Mouse (Mus musculus) forebrain, embryonic 14.5 days (tissue): ENCODE measurements around the gene Vsig2. TPM values are rescaled to one million over a fixed set of nuclear protein-coding genes. Genes with fewer than 3 reads are reported as not detected.

Experiments
- ATAC-seq: fragments of 200-750 bp; cut with Nextera tagmentation; 2 replicates; pipeline ENCODE4 v1.8.0; 2017; ENCODE audit warnings: mild to moderate bottlenecking, moderate library complexity
- DNase-seq: peaks from one replicate; pipeline ENCODE4 v3.0.0-alpha.2; 2015; ENCODE audit warnings: low spot score
- H3K27ac ChIP-seq: fragments of 300-500 bp; sonication (generic); 2 replicates; pipeline ENCODE4 v1.5.1; 2014; ENCODE audit warnings: low read depth, mild to moderate bottlenecking, control low read depth, low read length, moderate library complexity
- H3K27me3 ChIP-seq: fragments of 300-500 bp; sonication (generic); replicated peaks from 2 replicates; pipeline ENCODE4 v1.6.1; 2014; ENCODE audit warnings: low read length, control low read depth, mixed read lengths; ENCODE audit not compliant: control insufficient read depth, insufficient read depth
- H3K36me3 ChIP-seq: fragments of 300-500 bp; sonication (generic); 2 replicates; pipeline ENCODE4 v1.6.1; 2014; ENCODE audit warnings: low read length, control low read depth; ENCODE audit not compliant: control insufficient read depth, insufficient read depth
- H3K4me1 ChIP-seq: fragments of 300-500 bp; sonication (generic); 2 replicates; pipeline ENCODE4 v1.6.1; 2014; ENCODE audit warnings: antibody characterized with exemption, low read length, control low read depth; ENCODE audit not compliant: control insufficient read depth, insufficient read depth
- H3K4me2 ChIP-seq: fragments of 300-500 bp; sonication (generic); 2 replicates; pipeline ENCODE4 v1.6.1; 2014; ENCODE audit warnings: mild to moderate bottlenecking, control low read depth, low read length
- H3K4me3 ChIP-seq: fragments of 300-500 bp; sonication (generic); 2 replicates; pipeline ENCODE4 v1.5.1; 2014; ENCODE audit warnings: low read depth, low read length, control low read depth
- H3K9ac ChIP-seq: fragments of 300-500 bp; sonication (generic); 2 replicates; pipeline ENCODE4 v1.6.1; 2014; ENCODE audit warnings: mild to moderate bottlenecking, low read length, control low read depth, moderate library complexity
- H3K9me3 ChIP-seq: fragments of 300-500 bp; sonication (generic); replicated peaks from 2 replicates; pipeline ENCODE4 v1.6.1; 2016; ENCODE audit warnings: low read length, control low read depth, mixed read lengths; ENCODE audit not compliant: control insufficient read depth
- WGBS: fragments of 180-500 bp; shearing (Covaris S2); extraction: QIAGEN DNeasy Blood & Tissue Kit; methylation state at CpG from one replicate; pipeline ENCODE4 v1.1.7; 2014; 5-methylcytosine and 5-hydroxymethylcytosine counted together
- polyA plus RNA-seq: library from polyadenylated mRNA; unstranded; fragments of >200 nt; fragmentation: Nextera tagmentation; extraction: Ambion mirVana; gene quantifications from 2 replicates; pipeline ENCODE4 v1.2.1, GENCODE M21; 2014

The Vsig2 gene
- polyA plus RNA-seq, 1 experiment from 2014 or later = not detected

GRCm38 (mm10) chr9:37530031-37530887 lies 8.8 kb upstream of the Vsig2 start:
- peaks cover 4% of the 10 kb centered on the region; the same call in 1 of the 2 replicates for H3K4me1 ChIP-seq
- H3K4me3 ChIP-seq = peak overlapping the region; percentile 26
- DNase-seq = no peak
- WGBS = 3% methylated on average over 32 of the region's 32 CpGs
- H3K4me2 ChIP-seq = peak overlapping the region; percentile 57
- peak; percentile 51 for ATAC-seq
- peaks cover 43% of the 10 kb centered on the region for H3K27me3 ChIP-seq
- H3K27ac ChIP-seq = no peak overlapping the region
- no peaks in the 10 kb centered on the region for H3K9me3 ChIP-seq
- H3K9ac ChIP-seq = peak overlapping the region; percentile 59
- H3K36me3 ChIP-seq = peaks cover under 1% of the 10 kb centered on the region

- WGBS = 3% methylated on average over 31 of the region's 31 CpGs
- H3K4me2 ChIP-seq = peak overlapping the region; percentile 57
- H3K4me1 ChIP-seq = peaks cover 4% of the 10 kb centered on the region; the same call in 1 of the 2 replicates
- peak overlapping the region; percentile 26 for H3K4me3 ChIP-seq
- peaks cover 43% of the 10 kb centered on the region for H3K27me3 ChIP-seq
- H3K9ac ChIP-seq = peak overlapping the region; percentile 4; the same call in 1 of the 2 replicates
- peak; percentile 78 for ATAC-seq
- H3K36me3 ChIP-seq = no peaks in the 10 kb centered on the region; the same call in 1 of the 2 replicates
- DNase-seq = peak; percentile 80
- no peak overlapping the region for H3K27ac ChIP-seq
- H3K9me3 ChIP-seq = no peaks in the 10 kb centered on the region
These were observed 8.0 kb upstream of the Vsig2 start for GRCm38 (mm10) chr9:37530888-37531705.

- Histone ChIP-seq H3K4me3 (no peak overlapping the region), H3K36me3 (no peaks in the 10 kb centered on the region), H3K4me2 (no peak overlapping the region), H3K27ac (no peak overlapping the region), H3K9ac (no peak overlapping the region), H3K27me3 (no peaks in the 10 kb centered on the region), H3K4me1 (no peaks in the 10 kb centered on the region), H3K9me3 (no peaks in the 10 kb centered on the region)
- ATAC-seq = no peak
- WGBS = 73% methylated on average over 4 of the region's 4 CpGs
- DNase-seq = no peak
These were observed 2.2 kb upstream of the Vsig2 start for GRCm38 (mm10) chr9:37536851-37537250.

GRCm38 (mm10) chr9:37537658-37538250 lies 1.3 kb upstream of the Vsig2 start:
- H3K9me3 ChIP-seq = no peaks in the 10 kb centered on the region
- 86% methylated on average over 5 of the region's 5 CpGs for WGBS
- H3K4me1 ChIP-seq = no peaks in the 10 kb centered on the region
- no peak for ATAC-seq
- no peaks in the 10 kb centered on the region for H3K36me3 ChIP-seq
- DNase-seq = no peak
- H3K27me3 ChIP-seq = no peaks in the 10 kb centered on the region
- no peak overlapping the region for H3K27ac ChIP-seq
- H3K9ac ChIP-seq = no peak overlapping the region
- H3K4me3 ChIP-seq = no peak overlapping the region
- no peak overlapping the region for H3K4me2 ChIP-seq

GRCm38 (mm10) chr9:37540226-37540625 lies 1.2 kb downstream of the Vsig2 start:
- Histone ChIP-seq H3K27ac (no peak overlapping the region), H3K9ac (no peak overlapping the region), H3K36me3 (no peaks in the 10 kb centered on the region), H3K4me3 (no peak overlapping the region), H3K4me2 (no peak overlapping the region), H3K9me3 (no peaks in the 10 kb centered on the region), H3K27me3 (peaks cover 3% of the 10 kb centered on the region), H3K4me1 (peaks cover 6% of the 10 kb centered on the region; the same call in 1 of the 2 replicates)
- DNase-seq (no peak), ATAC-seq (no peak)
- 94% methylated on average over 4 of the region's 4 CpGs for WGBS

- peaks cover 10% of the 10 kb centered on the region for H3K27me3 ChIP-seq
- 85% methylated on average over 6 of the region's 6 CpGs for WGBS
These were observed 1.9 kb downstream of the Vsig2 start for GRCm38 (mm10) chr9:37540701-37541575.

GRCm38 (mm10) chr9:37541851-37542642 lies 3.0 kb downstream of the Vsig2 start:
- Histone ChIP-seq H3K27me3 (peaks cover 17% of the 10 kb centered on the region), H3K4me2 (no peak overlapping the region), H3K27ac (no peak overlapping the region), H3K4me3 (no peak overlapping the region), H3K4me1 (peaks cover 6% of the 10 kb centered on the region; the same call in 1 of the 2 replicates), H3K9me3 (no peaks in the 10 kb centered on the region), H3K9ac (no peak overlapping the region), H3K36me3 (no peaks in the 10 kb centered on the region)
- DNase-seq = no peak
- 76% methylated on average over 7 of the region's 7 CpGs for WGBS
- no peak for ATAC-seq

More at GRCm38 (mm10) chr9:37540701-37541575, 1.9 kb downstream of the Vsig2 start:
- Histone ChIP-seq H3K4me3 (no peak overlapping the region), H3K9me3 (no peaks in the 10 kb centered on the region), H3K4me2 (no peak overlapping the region), H3K36me3 (no peaks in the 10 kb centered on the region), H3K27ac (no peak overlapping the region), H3K9ac (no peak overlapping the region), H3K4me1 (peaks cover 6% of the 10 kb centered on the region; the same call in 1 of the 2 replicates)
- DNase-seq (no peak), ATAC-seq (no peak)
